Mouse (Mus musculus) liver, embryonic 16.5 days (tissue): Measurements from ENCODE around the gene Smad1. TPM values are rescaled to one million over a fixed set of nuclear protein-coding genes. Genes with fewer than 3 reads are reported as not detected.
A peak's percentile ranks its signal among the peaks of the same experiment; 100 is the strongest.

ENCODE experiments used
- ATAC-seq: fragments of 200-750 bp; cut with Nextera tagmentation; 2 replicates; pipeline ENCODE4 v1.8.0; 2017; ENCODE audit warnings: low read depth, mild to moderate bottlenecking, moderate number of reproducible peaks, moderate library complexity
- H3K27ac ChIP-seq: fragments of 300-500 bp; sonication (generic); 2 replicates; pipeline ENCODE4 v1.5.1; 2014; ENCODE audit warnings: mild to moderate bottlenecking, low read length
- H3K27me3 ChIP-seq: fragments of 300-500 bp; sonication (generic); 2 replicates; pipeline ENCODE4 v1.6.1; 2014; ENCODE audit warnings: low read depth, low read length, mixed read lengths; ENCODE audit not compliant: control insufficient read depth, insufficient read depth
- H3K36me3 ChIP-seq: fragments of 300-500 bp; sonication (generic); 2 replicates; pipeline ENCODE4 v1.6.1; 2014; ENCODE audit warnings: mild to moderate bottlenecking; ENCODE audit not compliant: control insufficient read depth, insufficient read depth
- H3K4me1 ChIP-seq: fragments of 300-500 bp; sonication (generic); 2 replicates; pipeline ENCODE4 v1.6.1; 2014; ENCODE audit warnings: low read depth, low read length, mixed read lengths; ENCODE audit not compliant: control insufficient read depth
- H3K4me2 ChIP-seq: fragments of 300-500 bp; sonication (generic); 2 replicates; pipeline ENCODE4 v1.6.1; 2014; ENCODE audit warnings: low read depth, low read length, mixed read lengths
- H3K4me3 ChIP-seq: fragments of 300-500 bp; sonication (generic); 2 replicates; pipeline ENCODE4 v1.5.1; 2014; ENCODE audit warnings: low read depth, mild to moderate bottlenecking, low read length
- H3K9ac ChIP-seq: fragments of 300-500 bp; sonication (generic); 2 replicates; pipeline ENCODE4 v1.6.1; 2014; ENCODE audit warnings: low read depth, low read length
- H3K9me3 ChIP-seq: fragments of 300-500 bp; sonication (generic); replicated peaks from 2 replicates; pipeline ENCODE4 v1.6.1; 2016; ENCODE audit warnings: low read length; ENCODE audit not compliant: control insufficient read depth
- WGBS: fragments of 180-500 bp; shearing (Covaris S2); extraction: QIAGEN DNeasy Blood & Tissue Kit; methylation state at CpG from one replicate; pipeline ENCODE4 v1.1.7; 2014; ENCODE audit not compliant: insufficient replicate concordance; 5-methylcytosine and 5-hydroxymethylcytosine counted together
- polyA plus RNA-seq: library from polyadenylated mRNA; unstranded; fragments of >200 nt; fragmentation: Nextera tagmentation; extraction: Ambion mirVana; gene quantifications from 2 replicates; pipeline ENCODE4 v1.2.1, GENCODE M21; 2015

The Smad1 gene
- polyA plus RNA-seq, 1 experiment from 2014 or later: 6.9 TPM

GRCm38 (mm10) chr8:79355721-79356434 is 43.4 kb downstream of the Smad1 start:
- WGBS: 66% methylated on average over 16 of the region's 16 CpGs
- no peaks in the 10 kb centered on the region for H3K9me3 ChIP-seq
- ATAC-seq: no peak
- H3K27me3 ChIP-seq: no peaks in the 10 kb centered on the region
- H3K9ac ChIP-seq: no peak overlapping the region
- H3K4me1 ChIP-seq: no peaks in the 10 kb centered on the region; the same call in 1 of the 2 replicates
- no peak overlapping the region for H3K4me3 ChIP-seq
- H3K27ac ChIP-seq: no peak overlapping the region
- H3K4me2 ChIP-seq: no peak overlapping the region
- no peaks in the 10 kb centered on the region; the same call in 1 of the 2 replicates for H3K36me3 ChIP-seq

GRCm38 (mm10) chr8:79354009-79354408 is 45.3 kb downstream of the Smad1 start:
- H3K27ac ChIP-seq: no peak overlapping the region

GRCm38 (mm10) chr8:79351916-79352315 is 47.4 kb downstream of the Smad1 start:
- 69% methylated on average over 8 of the region's 8 CpGs for whole genome bisulfite sequencing
- H3K27ac ChIP-seq: no peak overlapping the region

More at GRCm38 (mm10) chr8:79354009-79354408, 45.3 kb downstream of the Smad1 start:
- Histone ChIP-seq H3K4me3 (no peak overlapping the region), H3K9me3 (no peaks in the 10 kb centered on the region), H3K4me2 (no peak overlapping the region), H3K9ac (no peak overlapping the region), H3K36me3 (no peaks in the 10 kb centered on the region; the same call in 1 of the 2 replicates), H3K4me1 (no peaks in the 10 kb centered on the region), H3K27me3 (no peaks in the 10 kb centered on the region)
- no peak for ATAC-seq
- WGBS: 66% methylated on average over 7 of the region's 7 CpGs

GRCm38 (mm10) chr8:79350805-79351204 is 48.5 kb downstream of the Smad1 start:
- 56% methylated on average over 3 of the region's 3 CpGs for WGBS
- no peak overlapping the region for H3K9ac ChIP-seq
- no peak for ATAC-seq
- H3K36me3 ChIP-seq: no peaks in the 10 kb centered on the region; the same call in 1 of the 2 replicates
- no peaks in the 10 kb centered on the region for H3K4me1 ChIP-seq
- H3K27ac ChIP-seq: no peak overlapping the region
- H3K9me3 ChIP-seq: no peaks in the 10 kb centered on the region
- no peak overlapping the region for H3K4me2 ChIP-seq
- H3K4me3 ChIP-seq: no peak overlapping the region
- H3K27me3 ChIP-seq: no peaks in the 10 kb centered on the region

More at GRCm38 (mm10) chr8:79351916-79352315, 47.4 kb downstream of the Smad1 start:
- H3K36me3 ChIP-seq: no peaks in the 10 kb centered on the region; the same call in 1 of the 2 replicates
- no peaks in the 10 kb centered on the region for H3K9me3 ChIP-seq
- no peaks in the 10 kb centered on the region for H3K27me3 ChIP-seq
- H3K4me2 ChIP-seq: no peak overlapping the region
- H3K9ac ChIP-seq: no peak overlapping the region
- ATAC-seq: no peak
- H3K4me3 ChIP-seq: no peak overlapping the region
- H3K4me1 ChIP-seq: no peaks in the 10 kb centered on the region

- H3K36me3 ChIP-seq: no peaks in the 10 kb centered on the region; the same call in 1 of the 2 replicates
- 42% methylated on average over 6 of the region's 6 CpGs for whole genome bisulfite sequencing
- ATAC-seq: no peak
- no peak overlapping the region for H3K4me2 ChIP-seq
- H3K27ac ChIP-seq: no peak overlapping the region
- no peak overlapping the region for H3K4me3 ChIP-seq
- H3K9ac ChIP-seq: no peak overlapping the region
- H3K4me1 ChIP-seq: no peaks in the 10 kb centered on the region
- H3K27me3 ChIP-seq: no peaks in the 10 kb centered on the region
- no peaks in the 10 kb centered on the region for H3K9me3 ChIP-seq
These were observed 49.2 kb downstream of the Smad1 start for GRCm38 (mm10) chr8:79350094-79350593.

GRCm38 (mm10) chr8:79346414-79346813 is 52.9 kb downstream of the Smad1 start:
- H3K4me3 ChIP-seq: no peak overlapping the region
- 65% methylated on average over 10 of the region's 10 CpGs for WGBS
- H3K27me3 ChIP-seq: no peaks in the 10 kb centered on the region
- H3K4me1 ChIP-seq: no peaks in the 10 kb centered on the region
- H3K9ac ChIP-seq: no peak overlapping the region
- ATAC-seq: peak; percentile 80
- no peak overlapping the region for H3K4me2 ChIP-seq
- no peak overlapping the region for H3K27ac ChIP-seq
- H3K36me3 ChIP-seq: peaks cover 3% of the 10 kb centered on the region; the same call in 1 of the 2 replicates
- H3K9me3 ChIP-seq: no peaks in the 10 kb centered on the region

GRCm38 (mm10) chr8:79345856-79346255 is 53.5 kb downstream of the Smad1 start:
- Histone ChIP-seq H3K27ac (no peak overlapping the region), H3K9me3 (no peaks in the 10 kb centered on the region), H3K36me3 (peaks cover 3% of the 10 kb centered on the region; the same call in 1 of the 2 replicates), H3K4me1 (no peaks in the 10 kb centered on the region), H3K9ac (no peak overlapping the region), H3K4me3 (no peak overlapping the region), H3K27me3 (no peaks in the 10 kb centered on the region), H3K4me2 (no peak overlapping the region)
- ATAC-seq: peak; percentile 47; the same call in 1 of the 2 replicates
- 68% methylated on average over 6 of the region's 6 CpGs for WGBS

GRCm38 (mm10) chr8:79341236-79341635 is 58.1 kb downstream of the Smad1 start:
- no peaks in the 10 kb centered on the region for H3K4me1 ChIP-seq
- no peak overlapping the region for H3K4me3 ChIP-seq
- peaks cover 3% of the 10 kb centered on the region for H3K36me3 ChIP-seq
- no peak overlapping the region for H3K4me2 ChIP-seq
- no peak overlapping the region for H3K9ac ChIP-seq
- no peaks in the 10 kb centered on the region for H3K9me3 ChIP-seq
- no peak overlapping the region for H3K27ac ChIP-seq
- 58% methylated on average over 8 of the region's 8 CpGs for WGBS
- ATAC-seq: no peak
- H3K27me3 ChIP-seq: no peaks in the 10 kb centered on the region

- no peak overlapping the region for H3K4me2 ChIP-seq
- H3K9ac ChIP-seq: no peak overlapping the region
- peaks cover 3% of the 10 kb centered on the region for H3K36me3 ChIP-seq
- H3K4me3 ChIP-seq: no peak overlapping the region
- H3K9me3 ChIP-seq: no peaks in the 10 kb centered on the region
- 58% methylated on average over 9 of the region's 9 CpGs for WGBS
- H3K27ac ChIP-seq: no peak overlapping the region
- no peaks in the 10 kb centered on the region for H3K27me3 ChIP-seq
- no peaks in the 10 kb centered on the region for H3K4me1 ChIP-seq
- no peak for ATAC-seq
These were observed 59.8 kb downstream of the Smad1 start for GRCm38 (mm10) chr8:79339555-79339954.
